Mouse (Mus musculus) heart, embryonic 10.5 days (tissue): ENCODE measurements around the gene Cachd1. TPM values are rescaled to one million over a fixed set of nuclear protein-coding genes. Genes with fewer than 3 reads are reported as not detected.

Experiments
- DNase-seq: peaks from one replicate; pipeline ENCODE4 v3.0.0-alpha.2; 2017; ENCODE audit warnings: low spot score
- H3K27ac ChIP-seq: fragments of 300-500 bp; sonication (generic); 2 replicates; pipeline ENCODE4 v1.5.1; 2016; ENCODE audit warnings: mild to moderate bottlenecking
- H3K27me3 ChIP-seq: fragments of 300-500 bp; sonication (generic); 2 replicates; pipeline ENCODE4 v1.6.1; 2016; ENCODE audit warnings: mild to moderate bottlenecking; ENCODE audit not compliant: poor library complexity, insufficient read depth, severe bottlenecking
- H3K36me3 ChIP-seq: fragments of 300-500 bp; sonication (generic); 2 replicates; pipeline ENCODE4 v1.6.1; 2016; ENCODE audit warnings: mild to moderate bottlenecking, moderate library complexity
- H3K4me1 ChIP-seq: fragments of 300-500 bp; sonication (generic); 2 replicates; pipeline ENCODE4 v1.6.1; 2016; ENCODE audit warnings: mild to moderate bottlenecking
- H3K4me3 ChIP-seq: fragments of 300-500 bp; sonication (generic); 2 replicates; pipeline ENCODE4 v1.5.1; 2016; ENCODE audit warnings: mild to moderate bottlenecking, moderate library complexity
- H3K9me3 ChIP-seq: fragments of 300-500 bp; sonication (generic); 2 replicates; pipeline ENCODE4 v1.6.1; 2016; ENCODE audit warnings: mild to moderate bottlenecking, moderate library complexity
- WGBS: fragments of 180-500 bp; shearing (Covaris S2); methylation state at CpG from one replicate; pipeline ENCODE4 v1.1.7; 2016; 5-methylcytosine and 5-hydroxymethylcytosine counted together
- polyA plus RNA-seq: library from polyadenylated mRNA; unstranded; fragments of >200 nt; fragmentation: Nextera tagmentation; extraction: Ambion mirVana; gene quantifications from 2 replicates; pipeline ENCODE4 v1.2.1, GENCODE M21; 2016

Cachd1 gene
- polyA plus RNA-seq, 1 experiment from 2014 or later: 17.2 TPM

- Histone ChIP-seq H3K27ac (no peak overlapping the region), H3K27me3 (no peaks in the 10 kb centered on the region), H3K36me3 (no peaks in the 10 kb centered on the region), H3K4me3 (no peak overlapping the region), H3K9me3 (no peaks in the 10 kb centered on the region), H3K4me1 (peaks cover 12% of the 10 kb centered on the region; the same call in 1 of the 2 replicates)
- WGBS: 78% methylated on average over 1 of the region's 1 CpGs
- peak; percentile 27 for DNase-seq
Measured at GRCm38 (mm10) chr4:100853426-100853825, 77.0 kb downstream of the Cachd1 start.

- Histone ChIP-seq H3K9me3 (no peaks in the 10 kb centered on the region), H3K36me3 (no peaks in the 10 kb centered on the region), H3K4me1 (peaks cover 12% of the 10 kb centered on the region; the same call in 1 of the 2 replicates), H3K27ac (no peak overlapping the region), H3K4me3 (no peak overlapping the region), H3K27me3 (no peaks in the 10 kb centered on the region)
- peak; percentile 35 for DNase-seq
- WGBS: 79% methylated on average over 4 of the region's 4 CpGs
Measured at GRCm38 (mm10) chr4:100855373-100855772, 78.9 kb downstream of the Cachd1 start.

- H3K36me3 ChIP-seq: no peaks in the 10 kb centered on the region
- no peak overlapping the region for H3K4me3 ChIP-seq
- 61% methylated on average over 3 of the region's 3 CpGs for WGBS
- no peaks in the 10 kb centered on the region for H3K9me3 ChIP-seq
- DNase-seq: no peak
- no peak overlapping the region for H3K27ac ChIP-seq
- H3K4me1 ChIP-seq: peaks cover 8% of the 10 kb centered on the region; the same call in 1 of the 2 replicates
- no peaks in the 10 kb centered on the region for H3K27me3 ChIP-seq
Measured at GRCm38 (mm10) chr4:100857411-100857869, 81.0 kb downstream of the Cachd1 start.

GRCm38 (mm10) chr4:100863861-100864428 lies 87.5 kb downstream of the Cachd1 start:
- no peak overlapping the region for H3K27ac ChIP-seq
- H3K4me1 ChIP-seq: peaks cover 36% of the 10 kb centered on the region
- DNase-seq: no peak
- H3K4me3 ChIP-seq: no peak overlapping the region
- 55% methylated on average over 15 of the region's 15 CpGs for WGBS
- no peaks in the 10 kb centered on the region for H3K36me3 ChIP-seq
- no peaks in the 10 kb centered on the region for H3K9me3 ChIP-seq
- no peaks in the 10 kb centered on the region for H3K27me3 ChIP-seq

- Histone ChIP-seq H3K4me3 (no peak overlapping the region), H3K4me1 (peaks cover 36% of the 10 kb centered on the region), H3K27me3 (no peaks in the 10 kb centered on the region), H3K36me3 (no peaks in the 10 kb centered on the region), H3K9me3 (no peaks in the 10 kb centered on the region), H3K27ac (no peak overlapping the region)
- WGBS: 60% methylated on average over 13 of the region's 13 CpGs
- no peak for DNase-seq
Measured at GRCm38 (mm10) chr4:100865423-100865822, 88.9 kb downstream of the Cachd1 start.

GRCm38 (mm10) chr4:100865962-100866703 lies 89.7 kb downstream of the Cachd1 start:
- DNase-seq: no peak
- H3K27ac ChIP-seq: no peak overlapping the region
- H3K9me3 ChIP-seq: no peaks in the 10 kb centered on the region
- no peak overlapping the region for H3K4me3 ChIP-seq
- H3K4me1 ChIP-seq: peaks cover 36% of the 10 kb centered on the region
- 53% methylated on average over 12 of the region's 12 CpGs for WGBS
- H3K36me3 ChIP-seq: no peaks in the 10 kb centered on the region
- no peaks in the 10 kb centered on the region for H3K27me3 ChIP-seq

- peaks cover 6% of the 10 kb centered on the region for H3K4me1 ChIP-seq
- H3K27me3 ChIP-seq: no peaks in the 10 kb centered on the region
- no peaks in the 10 kb centered on the region for H3K9me3 ChIP-seq
- no peak overlapping the region for H3K4me3 ChIP-seq
- 62% methylated on average over 3 of the region's 3 CpGs for WGBS
- no peaks in the 10 kb centered on the region for H3K36me3 ChIP-seq
- H3K27ac ChIP-seq: no peak overlapping the region
- DNase-seq: no peak
Measured at GRCm38 (mm10) chr4:100877351-100877750, 100.9 kb downstream of the Cachd1 start.

GRCm38 (mm10) chr4:100879414-100879813 lies 102.9 kb downstream of the Cachd1 start:
- Histone ChIP-seq H3K27ac (no peak overlapping the region), H3K36me3 (no peaks in the 10 kb centered on the region), H3K27me3 (no peaks in the 10 kb centered on the region), H3K9me3 (no peaks in the 10 kb centered on the region), H3K4me3 (no peak overlapping the region), H3K4me1 (peaks cover 6% of the 10 kb centered on the region)
- 78% methylated on average over 8 of the region's 8 CpGs for WGBS
- DNase-seq: no peak

GRCm38 (mm10) chr4:100880075-100880474 lies 103.6 kb downstream of the Cachd1 start:
- no peak for DNase-seq
- Histone ChIP-seq H3K9me3 (no peaks in the 10 kb centered on the region), H3K4me3 (no peak overlapping the region), H3K27me3 (no peaks in the 10 kb centered on the region), H3K27ac (no peak overlapping the region), H3K36me3 (no peaks in the 10 kb centered on the region), H3K4me1 (peaks cover 7% of the 10 kb centered on the region)
- WGBS: 45% methylated on average over 4 of the region's 4 CpGs

- Histone ChIP-seq H3K9me3 (no peaks in the 10 kb centered on the region), H3K27ac (peak overlapping the region; percentile 83), H3K4me3 (no peak overlapping the region), H3K27me3 (no peaks in the 10 kb centered on the region), H3K36me3 (no peaks in the 10 kb centered on the region), H3K4me1 (peaks cover 32% of the 10 kb centered on the region)
- 25% methylated on average over 19 of the region's 19 CpGs for WGBS
- peak; percentile 79 for DNase-seq
Measured at GRCm38 (mm10) chr4:100885793-100886742, 109.6 kb downstream of the Cachd1 start.

- Histone ChIP-seq H3K36me3 (no peaks in the 10 kb centered on the region), H3K4me3 (no peak overlapping the region), H3K4me1 (peaks cover 32% of the 10 kb centered on the region), H3K9me3 (no peaks in the 10 kb centered on the region), H3K27me3 (no peaks in the 10 kb centered on the region), H3K27ac (peak overlapping the region; percentile 83)
- DNase-seq: no peak
- WGBS: 67% methylated on average over 8 of the region's 8 CpGs
Measured at GRCm38 (mm10) chr4:100886743-100887416, 110.4 kb downstream of the Cachd1 start.
